In genomic region chr16:24635381-24635919, GRCm38 (mm10) we compare ENCODE assay signal across 22 mouse cellular contexts.
A peak's percentile ranks its signal among the peaks of the same experiment; 100 is the strongest.
DNase-seq lines count a peak whose midpoint lies in the region; ATAC-seq and TF ChIP-seq lines count a peak whose summit lies in the region.
"Had no signal": no experiment of that assay in that cellular context is flagged by ENCODE, and none has a peak within 500 bp of the region (broad histone marks: within the 10 kb centered on the region; RNA-seq: fewer than 3 reads in every experiment).

No protein-coding gene starts in this region.

- no peak for TF ChIP-seq CTCF in cerebellum, adult 2 months (IDR thresholded peaks at IDR 0.05; ENCODE audit: borderline replicate concordance, insufficient read depth, low read depth, low read length)
- no peak for TF ChIP-seq CTCF in layer of hippocampus, adult 2 months (conservative IDR thresholded peaks at IDR 0.05)

- no peaks in the 10 kb centered on the region for H3K4me1 ChIP-seq in midbrain, embryonic 11.5 days (ENCODE audit: control insufficient read depth, insufficient read depth, low read length)
- no peaks in the 10 kb centered on the region for H3K4me1 ChIP-seq in midbrain, embryonic 14.5 days (ENCODE audit: control insufficient read depth, insufficient read depth, low read length)
- peaks cover 14% of the 10 kb centered on the region; the same call in 1 of the 2 replicates for H3K4me1 ChIP-seq in cerebellum, adult 2 months (ENCODE audit: control insufficient read depth, insufficient read depth, low read length)
- H3K4me1 ChIP-seq: forebrain, embryonic 10.5 days; hindbrain, embryonic 13.5 days; intestine, embryonic 15.5 days; liver, embryonic 12.5 days; midbrain, embryonic 10.5 days had no signal

- H3K4me3 ChIP-seq in midbrain, embryonic 11.5 days (ENCODE audit: low read depth, low read length), result no peak overlapping the region
- H3K4me3 ChIP-seq in midbrain, embryonic 14.5 days (replicated peaks; ENCODE audit: low read depth, low read length), result no peak overlapping the region
- H3K4me3 ChIP-seq in cerebellum, adult 2 months (replicated peaks; ENCODE audit: insufficient read depth, low read depth, low read length), result no peak overlapping the region
- H3K4me3 ChIP-seq in layer of hippocampus, adult 2 months, result no peak overlapping the region
- H3K4me3 ChIP-seq: forebrain, embryonic 10.5 days; hindbrain, embryonic 13.5 days; intestine, embryonic 15.5 days; limb, embryonic 13.5 days; liver, embryonic 12.5 days; midbrain, embryonic 10.5 days had no signal

- ATAC-seq in midbrain, embryonic 11.5 days (ENCODE audit: low FRiP score), result no peak
- ATAC-seq in midbrain, embryonic 14.5 days (ENCODE audit: low FRiP score, low TSS enrichment), result no peak
- ATAC-seq: forebrain, embryonic 16.5 days; intestine, embryonic 15.5 days; liver, embryonic 12.5 days had no signal

- H3K4me2 ChIP-seq in midbrain, embryonic 11.5 days, result no peak overlapping the region
- H3K4me2 ChIP-seq in midbrain, embryonic 14.5 days (ENCODE audit: low read length), result no peak overlapping the region
- H3K4me2 ChIP-seq: hindbrain, embryonic 13.5 days; intestine, embryonic 15.5 days; limb, embryonic 13.5 days; liver, embryonic 12.5 days had no signal

- H3K27ac ChIP-seq in midbrain, embryonic 11.5 days (ENCODE audit: low read depth, low read length), result no peak overlapping the region
- no peak overlapping the region for H3K27ac ChIP-seq in midbrain, embryonic 14.5 days (replicated peaks; ENCODE audit: low read depth, low read length)
- H3K27ac ChIP-seq in cerebellum, adult 2 months (ENCODE audit: insufficient read depth, low read length), result peak overlapping the region; percentile 7; the same call in 1 of the 2 replicates
- no peak overlapping the region for H3K27ac ChIP-seq in layer of hippocampus, adult 2 months
- H3K27ac ChIP-seq: forebrain, embryonic 10.5 days; hindbrain, embryonic 13.5 days; intestine, embryonic 15.5 days; limb, embryonic 13.5 days; liver, embryonic 12.5 days; midbrain, embryonic 10.5 days; stomach, postnatal 0 days had no signal

- TF ChIP-seq POLR2A in cerebellum, adult 2 months (IDR thresholded peaks at IDR 0.05; ENCODE audit: borderline replicate concordance, insufficient read depth, low read length), result no peak

- H3K9me3 ChIP-seq in midbrain, embryonic 11.5 days (ENCODE audit: control insufficient read depth, low read length), result no peaks in the 10 kb centered on the region
- H3K9me3 ChIP-seq in midbrain, embryonic 14.5 days (ENCODE audit: control insufficient read depth, low read length), result no peaks in the 10 kb centered on the region
- H3K9me3 ChIP-seq: forebrain, embryonic 10.5 days; hindbrain, embryonic 13.5 days; intestine, embryonic 15.5 days; limb, embryonic 13.5 days; liver, embryonic 12.5 days; midbrain, embryonic 10.5 days had no signal

- 94% methylated on average over 7 of the region's 7 CpGs for WGBS in midbrain, embryonic 11.5 days
- 90% methylated on average over 7 of the region's 7 CpGs for WGBS in midbrain, embryonic 14.5 days
- 40% methylated on average over 7 of the region's 7 CpGs for WGBS in cerebellum, adult 2 months

- no peaks in the 10 kb centered on the region for H3K36me3 ChIP-seq in midbrain, embryonic 11.5 days (ENCODE audit: control insufficient read depth, insufficient read depth, low read length)
- no peaks in the 10 kb centered on the region for H3K36me3 ChIP-seq in midbrain, embryonic 14.5 days (ENCODE audit: control insufficient read depth, insufficient read depth, low read length)
- H3K36me3 ChIP-seq: forebrain, embryonic 10.5 days; hindbrain, embryonic 13.5 days; intestine, embryonic 15.5 days; liver, embryonic 12.5 days; midbrain, embryonic 10.5 days had no signal

- H3K9ac ChIP-seq in midbrain, embryonic 11.5 days (ENCODE audit: low read length), result no peak overlapping the region
- H3K9ac ChIP-seq in midbrain, embryonic 14.5 days (replicated peaks; ENCODE audit: low read length), result no peak overlapping the region
- H3K9ac ChIP-seq: hindbrain, embryonic 13.5 days; intestine, embryonic 15.5 days; limb, embryonic 13.5 days; liver, embryonic 12.5 days had no signal

- peaks cover 23% of the 10 kb centered on the region for H3K27me3 ChIP-seq in midbrain, embryonic 11.5 days (ENCODE audit: control insufficient read depth, insufficient read depth, low read length)
- peaks cover 6% of the 10 kb centered on the region for H3K27me3 ChIP-seq in midbrain, embryonic 14.5 days (ENCODE audit: control insufficient read depth, insufficient read depth, low read length)
- H3K27me3 ChIP-seq in cerebellum, adult 2 months (ENCODE audit: control insufficient read depth, insufficient read depth, low read length), result no peaks in the 10 kb centered on the region
- H3K27me3 ChIP-seq: hindbrain, embryonic 13.5 days; intestine, embryonic 15.5 days; limb, embryonic 13.5 days; liver, embryonic 12.5 days had no signal

- peak; percentile 14 for DNase-seq in midbrain, embryonic 11.5 days (ENCODE audit: low spot score, missing footprints)
- DNase-seq in midbrain, embryonic 14.5 days, result no peak
- DNase-seq in cerebellum, adult 2 months, result peak; percentile 71 to 87
- DNase-seq in cerebellum, postnatal 25 days, result peak; percentile 70 to 75
- no peak for DNase-seq in urinary bladder, adult 2 months (ENCODE audit: low spot score)
- no peak for DNase-seq in neural tube, embryonic 10.5 days (ENCODE audit: extremely low spot score, low spot score)
- no peak for DNase-seq in layer of hippocampus, adult 2 months (ENCODE audit: low spot score in 2 of 2)
- DNase-seq: adrenal gland, postnatal 25 days; gastrocnemius, postnatal 25 days; heart, postnatal 36 days; kidney, postnatal 25 days; lung, adult 18-20 months; lung, postnatal 10 days; thymus, adult 2 months had no signal

Comparison
In these comparisons a context has a peak if more than half of its experiments do, and no peak if none do; other contexts are left out.
1. DNase-seq: peak in midbrain, embryonic 11.5 days (single experiment), cerebellum, adult 2 months (2 of 2) and cerebellum, postnatal 25 days (2 of 2); none in midbrain, embryonic 14.5 days (single experiment), urinary bladder, adult 2 months (single experiment), neural tube, embryonic 10.5 days (single experiment) and layer of hippocampus, adult 2 months (0 of 2).